8 mouse cellular contexts compared by ENCODE assay signal in genomic region chr8:71462786-71463185, GRCm38 (mm10). TPM values are rescaled to one million over a fixed set of nuclear protein-coding genes. Genes with fewer than 3 reads are reported as not detected.
A peak's percentile ranks its signal among the peaks of the same experiment; 100 is the strongest.
DNase-seq lines count a peak whose midpoint lies in the region; ATAC-seq and TF ChIP-seq lines count a peak whose summit lies in the region.

No protein-coding gene starts in this region.

- H3K27ac ChIP-seq in heart, embryonic 13.5 days (replicated peaks), result peak overlapping the region; percentile 94
- H3K27ac ChIP-seq in lung, postnatal 0 days (ENCODE audit: low read length), result no peak overlapping the region

- peak overlapping the region; percentile 85 for H3K4me3 ChIP-seq in E14TG2a.4 (replicated peaks; ENCODE audit: low read length)
- H3K4me3 ChIP-seq in heart, embryonic 13.5 days, result peak overlapping the region; percentile 69
- peak overlapping the region; percentile 67 for H3K4me3 ChIP-seq in lung, postnatal 0 days (ENCODE audit: low read depth, low read length)

- H3K4me2 ChIP-seq in heart, embryonic 13.5 days, result peak overlapping the region; percentile 95
- peak overlapping the region; percentile 98 for H3K4me2 ChIP-seq in lung, postnatal 0 days (replicated peaks; ENCODE audit: low read depth, low read length)

- peak overlapping the region; percentile 86 for H3K9ac ChIP-seq in heart, embryonic 13.5 days
- peak overlapping the region; percentile 56; the same call in 1 of the 2 replicates for H3K9ac ChIP-seq in lung, postnatal 0 days (replicated peaks; ENCODE audit: low read depth)

- ATAC-seq in heart, embryonic 13.5 days (ENCODE audit: extremely low read depth, insufficient number of reproducible peaks, low FRiP score, low TSS enrichment), result no peak
- ATAC-seq in lung, postnatal 0 days, result no peak

- H3K4me1 ChIP-seq in E14TG2a.4 (replicated peaks; ENCODE audit: low read depth, low read length), result peaks cover 55% of the 10 kb centered on the region
- peaks cover 36% of the 10 kb centered on the region for H3K4me1 ChIP-seq in heart, embryonic 13.5 days
- H3K4me1 ChIP-seq in lung, postnatal 0 days (ENCODE audit: insufficient read depth, low read depth, low read length), result peaks cover 22% of the 10 kb centered on the region; the same call in 1 of the 2 replicates

- peaks cover 21% of the 10 kb centered on the region for H3K36me3 ChIP-seq in E14TG2a.4 (ENCODE audit: insufficient read depth, low read length)
- peaks cover 51% of the 10 kb centered on the region for H3K36me3 ChIP-seq in heart, embryonic 13.5 days
- no peaks in the 10 kb centered on the region for H3K36me3 ChIP-seq in lung, postnatal 0 days (ENCODE audit: insufficient read depth, low read length)

- WGBS in heart, embryonic 13.5 days, result 10% methylated on average over 16 of the region's 16 CpGs
- WGBS in lung, postnatal 0 days, result 3% methylated on average over 16 of the region's 16 CpGs

- H3K9me3 ChIP-seq in E14TG2a.4 (ENCODE audit: low read length), result no peaks in the 10 kb centered on the region
- H3K9me3 ChIP-seq in heart, embryonic 13.5 days, result no peaks in the 10 kb centered on the region
- H3K9me3 ChIP-seq in lung, postnatal 0 days (ENCODE audit: low read length), result no peaks in the 10 kb centered on the region

- DNase-seq in 3T3-L1 (ENCODE audit: low read depth, low spot score), result peak; percentile 46
- DNase-seq in cerebellum, postnatal 25 days, result peak; percentile 79 to 80
- DNase-seq in kidney, postnatal 10 days, result peak; percentile 67
- peak; percentile 56 for DNase-seq in lung, postnatal 0 days (ENCODE audit: low spot score)
- DNase-seq in retina, postnatal 1 day, result peak; percentile 63
- no peak for DNase-seq in urinary bladder, postnatal 36 days (ENCODE audit: low spot score in 2 of 2)

- no peak for TF ChIP-seq CTCF in E14TG2a.4 (conservative IDR thresholded peaks at IDR 0.05; ENCODE audit: low read length)
- TF ChIP-seq CTCF in lung, postnatal 0 days (IDR thresholded peaks at IDR 0.05), result no peak

- no peak for TF ChIP-seq EP300 in lung, postnatal 0 days (IDR thresholded peaks at IDR 0.05)

- peaks cover 46% of the 10 kb centered on the region for H3K27me3 ChIP-seq in E14TG2a.4 (ENCODE audit: insufficient read depth, low read length)
- H3K27me3 ChIP-seq in heart, embryonic 13.5 days (replicated peaks), result peaks cover 17% of the 10 kb centered on the region
- no peaks in the 10 kb centered on the region for H3K27me3 ChIP-seq in lung, postnatal 0 days (replicated peaks; ENCODE audit: insufficient read depth, low read length)

RNA-seq across cellular contexts. Expression of gene Abhd8, which starts 0.7 kb away (rescaled TPM):
- 33.0 and 35.5 TPM in 2 replicates for polyA plus RNA-seq in heart, embryonic 13.5 days (2015; fragmentation: Nextera tagmentation; extraction: Ambion mirVana)
- polyA plus RNA-seq in lung, postnatal 0 days (2015; fragmentation: Nextera tagmentation; extraction: Ambion mirVana), result 23.8 and 27.6 TPM in 2 replicates

RNA-seq across cellular contexts. Expression of gene Mrpl34, which starts 2.0 kb away (rescaled TPM):
- 165 and 186 TPM in 2 replicates for polyA plus RNA-seq in heart, embryonic 13.5 days (2015; fragmentation: Nextera tagmentation; extraction: Ambion mirVana)
- 137 and 146 TPM in 2 replicates for polyA plus RNA-seq in lung, postnatal 0 days (2015; fragmentation: Nextera tagmentation; extraction: Ambion mirVana)

RNA-seq across cellular contexts. Expression of gene Dda1, which starts 6.2 kb away (rescaled TPM):
- polyA plus RNA-seq in heart, embryonic 13.5 days (2015; fragmentation: Nextera tagmentation; extraction: Ambion mirVana), result 75.6 and 87.1 TPM in 2 replicates
- 73.7 and 78.6 TPM in 2 replicates for polyA plus RNA-seq in lung, postnatal 0 days (2015; fragmentation: Nextera tagmentation; extraction: Ambion mirVana)

RNA-seq across cellular contexts. Expression of gene Ano8, which starts 23.0 kb away (rescaled TPM):
- polyA plus RNA-seq in heart, embryonic 13.5 days (2015; fragmentation: Nextera tagmentation; extraction: Ambion mirVana), result 0.63 and 0.78 TPM in 2 replicates
- 1.1 and 1.2 TPM in 2 replicates for polyA plus RNA-seq in lung, postnatal 0 days (2015; fragmentation: Nextera tagmentation; extraction: Ambion mirVana)

RNA-seq across cellular contexts. Expression of gene Gtpbp3, which starts 25.1 kb away (rescaled TPM):
- 11.6 and 12.6 TPM in 2 replicates for polyA plus RNA-seq in heart, embryonic 13.5 days (2015; fragmentation: Nextera tagmentation; extraction: Ambion mirVana)
- 10.6 and 11.6 TPM in 2 replicates for polyA plus RNA-seq in lung, postnatal 0 days (2015; fragmentation: Nextera tagmentation; extraction: Ambion mirVana)

Comparison
In these comparisons a context has a peak if more than half of its experiments do, and no peak if none do; other contexts are left out.
1. DNase-seq: peak in 3T3-L1 (single experiment), cerebellum, postnatal 25 days (2 of 2), kidney, postnatal 10 days (single experiment), lung, postnatal 0 days (single experiment) and retina, postnatal 1 day (single experiment); none in urinary bladder, postnatal 36 days (0 of 2).
2. Peak in every context shown above with its lines, with median percentiles within 50 percentile points of each other: H3K4me3 ChIP-seq.